Mouse (Mus musculus): ENCODE data around the gene Tgm1. TPM values are rescaled to one million over a fixed set of nuclear protein-coding genes. Genes with fewer than 3 reads are reported as not detected.

The Tgm1 gene
- polyA plus RNA-seq, 1 experiment = 0.07 TPM

GRCm38 (mm10) chr14:55747051-55747847 is 33.5 kb upstream of the Tgm1 start:
- no peak for DNase-seq
- Histone ChIP-seq H3K4me1 (ENCODE audit: control insufficient read depth, insufficient read depth, low read length) (0 out of 2 replicates have a peak, but pooled peaks cover 4% of the 10 kb centered on the region), H3K4me3 (replicated peaks; ENCODE audit: insufficient read depth, low read depth, low read length) (no peak overlapping the region), H3K27me3 (ENCODE audit: control insufficient read depth, insufficient read depth, low read length) (no peaks in the 10 kb centered on the region), H3K27ac (ENCODE audit: insufficient read depth, low read length) (no peak overlapping the region)
- 89% methylated on average over 10 of the region's 10 CpGs for WGBS
- TF ChIP-seq CTCF (IDR thresholded peaks at IDR 0.05; ENCODE audit: borderline replicate concordance, insufficient read depth, low read depth, low read length) (no peak), POLR2A (IDR thresholded peaks at IDR 0.05; ENCODE audit: borderline replicate concordance, insufficient read depth, low read length) (no peak)

- no peak overlapping the region for H3K27ac ChIP-seq (ENCODE audit: insufficient read depth, low read length)
- TF ChIP-seq CTCF (IDR thresholded peaks at IDR 0.05; ENCODE audit: borderline replicate concordance, insufficient read depth, low read depth, low read length) (no peak), POLR2A (IDR thresholded peaks at IDR 0.05; ENCODE audit: borderline replicate concordance, insufficient read depth, low read length) (no peak)
Measured at GRCm38 (mm10) chr14:55745861-55746237, 32.1 kb upstream of the Tgm1 start.

GRCm38 (mm10) chr14:55745180-55745860 is 31.6 kb upstream of the Tgm1 start, which contains the start of the genes Dhrs1 and Nop9:
Gene Dhrs1 (minus strand): TSS chr14:55745690.
Gene Nop9 (plus strand): TSS chr14:55745693.
- no peaks in the 10 kb centered on the region for H3K27me3 ChIP-seq (ENCODE audit: control insufficient read depth, insufficient read depth, low read length)
- 0 out of 2 replicates have a peak, but pooled peaks cover 4% of the 10 kb centered on the region for H3K4me1 ChIP-seq (ENCODE audit: control insufficient read depth, insufficient read depth, low read length)
- DNase-seq = peak; percentile 86 to 87
- H3K27ac ChIP-seq (ENCODE audit: insufficient read depth, low read length) = peak within 1 kb of the TSS; percentile 13; the same call in 1 of the 2 replicates
- 2% methylated on average over 48 of the region's 48 CpGs for WGBS
- peak; percentile 64; the same call in 1 of the 2 replicates for TF ChIP-seq POLR2A (IDR thresholded peaks at IDR 0.05; ENCODE audit: borderline replicate concordance, insufficient read depth, low read length)
- TF ChIP-seq CTCF (IDR thresholded peaks at IDR 0.05; ENCODE audit: borderline replicate concordance, insufficient read depth, low read depth, low read length) = no peak
- H3K4me3 ChIP-seq (replicated peaks; ENCODE audit: insufficient read depth, low read depth, low read length) = peak within 1 kb of the TSS; percentile 83

More at GRCm38 (mm10) chr14:55745861-55746237, 32.1 kb upstream of the Tgm1 start:
- WGBS = under 1% methylated on average over 31 of the region's 31 CpGs
- no peak for DNase-seq
- H3K27me3 ChIP-seq (ENCODE audit: control insufficient read depth, insufficient read depth, low read length) = no peaks in the 10 kb centered on the region
- 0 out of 2 replicates have a peak, but pooled peaks cover 4% of the 10 kb centered on the region for H3K4me1 ChIP-seq (ENCODE audit: control insufficient read depth, insufficient read depth, low read length)
- H3K4me3 ChIP-seq (replicated peaks; ENCODE audit: insufficient read depth, low read depth, low read length) = peak overlapping the region; percentile 83

- Histone ChIP-seq H3K27ac (ENCODE audit: insufficient read depth, low read length) (no peak overlapping the region), H3K4me1 (ENCODE audit: control insufficient read depth, insufficient read depth, low read length) (0 out of 2 replicates have a peak, but pooled peaks cover 4% of the 10 kb centered on the region), H3K27me3 (ENCODE audit: control insufficient read depth, insufficient read depth, low read length) (no peaks in the 10 kb centered on the region), H3K4me3 (replicated peaks; ENCODE audit: insufficient read depth, low read depth, low read length) (no peak overlapping the region)
- TF ChIP-seq CTCF (IDR thresholded peaks at IDR 0.05; ENCODE audit: borderline replicate concordance, insufficient read depth, low read depth, low read length) = peak; percentile 96
- no peak for TF ChIP-seq POLR2A (IDR thresholded peaks at IDR 0.05; ENCODE audit: borderline replicate concordance, insufficient read depth, low read length)
- WGBS = 9% methylated on average over 10 of the region's 10 CpGs
- peak; percentile 73 to 84 for DNase-seq
Measured at GRCm38 (mm10) chr14:55743711-55744110, 30.0 kb upstream of the Tgm1 start.

- H3K4me1 ChIP-seq (ENCODE audit: control insufficient read depth, insufficient read depth, low read length) = no peaks in the 10 kb centered on the region
- no peak overlapping the region for H3K4me3 ChIP-seq (replicated peaks; ENCODE audit: insufficient read depth, low read depth, low read length)
- WGBS = 89% methylated on average over 9 of the region's 9 CpGs
- DNase-seq = no peak
- no peaks in the 10 kb centered on the region for H3K27me3 ChIP-seq (ENCODE audit: control insufficient read depth, insufficient read depth, low read length)
- H3K27ac ChIP-seq (ENCODE audit: insufficient read depth, low read length) = no peak overlapping the region
- TF ChIP-seq CTCF (IDR thresholded peaks at IDR 0.05; ENCODE audit: borderline replicate concordance, insufficient read depth, low read depth, low read length) (no peak), POLR2A (IDR thresholded peaks at IDR 0.05; ENCODE audit: borderline replicate concordance, insufficient read depth, low read length) (no peak)
Measured at GRCm38 (mm10) chr14:55737086-55737687, 23.5 kb upstream of the Tgm1 start.

- Histone ChIP-seq H3K4me1 (ENCODE audit: control insufficient read depth, insufficient read depth, low read length) (no peaks in the 10 kb centered on the region), H3K4me3 (replicated peaks; ENCODE audit: insufficient read depth, low read depth, low read length) (no peak overlapping the region), H3K27me3 (ENCODE audit: control insufficient read depth, insufficient read depth, low read length) (no peaks in the 10 kb centered on the region), H3K27ac (ENCODE audit: insufficient read depth, low read length) (no peak overlapping the region)
- TF ChIP-seq POLR2A (IDR thresholded peaks at IDR 0.05; ENCODE audit: borderline replicate concordance, insufficient read depth, low read length) (no peak), CTCF (IDR thresholded peaks at IDR 0.05; ENCODE audit: borderline replicate concordance, insufficient read depth, low read depth, low read length) (no peak)
- 62% methylated on average over 4 of the region's 4 CpGs for WGBS
- DNase-seq = no peak
Measured at GRCm38 (mm10) chr14:55735758-55736157, 22.0 kb upstream of the Tgm1 start.

- Histone ChIP-seq H3K27me3 (ENCODE audit: control insufficient read depth, insufficient read depth, low read length) (no peaks in the 10 kb centered on the region), H3K27ac (ENCODE audit: insufficient read depth, low read length) (no peak overlapping the region), H3K4me1 (ENCODE audit: control insufficient read depth, insufficient read depth, low read length) (no peaks in the 10 kb centered on the region), H3K4me3 (replicated peaks; ENCODE audit: insufficient read depth, low read depth, low read length) (no peak overlapping the region)
- TF ChIP-seq POLR2A (IDR thresholded peaks at IDR 0.05; ENCODE audit: borderline replicate concordance, insufficient read depth, low read length) (no peak), CTCF (IDR thresholded peaks at IDR 0.05; ENCODE audit: borderline replicate concordance, insufficient read depth, low read depth, low read length) (no peak)
- DNase-seq = no peak
- WGBS = 82% methylated on average over 3 of the region's 3 CpGs
Measured at GRCm38 (mm10) chr14:55735334-55735733, 21.6 kb upstream of the Tgm1 start.
